In the genomic region with DNA sequence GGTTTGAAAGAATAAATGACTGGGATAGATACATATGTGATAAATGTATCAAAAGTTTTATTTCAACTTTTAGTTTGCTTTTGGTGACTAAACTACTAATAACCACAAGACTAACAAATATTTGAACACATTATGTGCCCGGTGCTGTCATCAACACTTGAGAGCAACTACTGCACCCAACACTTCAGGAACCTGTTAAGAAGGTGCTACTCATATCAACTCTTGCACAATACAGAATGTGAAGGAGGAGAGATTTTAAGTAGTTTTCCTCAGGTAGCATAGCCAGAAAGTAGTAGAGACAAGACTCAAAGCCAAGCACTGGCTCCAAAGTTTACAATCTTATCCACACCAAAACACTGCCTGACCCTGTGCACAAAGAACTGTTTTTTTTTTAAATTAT, we compare ENCODE assay signal across 24 mouse cellular contexts. TPM values are rescaled to one million over a fixed set of nuclear protein-coding genes. Genes with fewer than 3 reads are reported as not detected.
A peak's percentile ranks its signal among the peaks of the same experiment; 100 is the strongest.
DNase-seq lines count a peak whose midpoint lies in the region; ATAC-seq and TF ChIP-seq lines count a peak whose summit lies in the region.
"Had no signal": no experiment of that assay in that cellular context is flagged by ENCODE, and none has a peak within 500 bp of the region (broad histone marks: within the 10 kb centered on the region; RNA-seq: fewer than 3 reads in every experiment).

No protein-coding gene starts in this region.

- TF ChIP-seq EP300 in heart, adult 2 months (IDR thresholded peaks at IDR 0.05; ENCODE audit: insufficient read depth, low read depth, low read length) = no peak

- no peak overlapping the region for H3K9ac ChIP-seq in heart, adult 2 months (ENCODE audit: low read depth, low read length)
- H3K9ac ChIP-seq in lung, embryonic 16.5 days (ENCODE audit: low read length) = no peak overlapping the region
- H3K9ac ChIP-seq in midbrain, embryonic 15.5 days = no peak overlapping the region
- H3K9ac ChIP-seq: embryonic facial prominence, embryonic 13.5 days; embryonic facial prominence, embryonic 15.5 days; forebrain, embryonic 12.5 days had no signal

- no peak overlapping the region for H3K4me2 ChIP-seq in lung, embryonic 16.5 days (ENCODE audit: low read depth, low read length)
- H3K4me2 ChIP-seq in midbrain, embryonic 15.5 days = no peak overlapping the region
- H3K4me2 ChIP-seq: embryonic facial prominence, embryonic 13.5 days; embryonic facial prominence, embryonic 15.5 days; forebrain, embryonic 12.5 days had no signal

- intact Hi-C loops in heart, adult 2 months (cut with DNase I) = no loop called here
- intact Hi-C loops in heart, postnatal 14 days (cut with DNase I) = no loop called here

- peaks cover 75% of the 10 kb centered on the region for H3K36me3 ChIP-seq in heart, adult 2 months (ENCODE audit: control insufficient read depth, insufficient read depth, low read length)
- no peaks in the 10 kb centered on the region for H3K36me3 ChIP-seq in lung, embryonic 16.5 days (ENCODE audit: control insufficient read depth, insufficient read depth, low read length)
- H3K36me3 ChIP-seq in midbrain, embryonic 15.5 days (replicated peaks) = no peaks in the 10 kb centered on the region
- H3K36me3 ChIP-seq: embryonic facial prominence, embryonic 13.5 days; embryonic facial prominence, embryonic 15.5 days; forebrain, embryonic 10.5 days; forebrain, embryonic 12.5 days had no signal

- peak; percentile 48; the same call in 1 of the 2 replicates for ATAC-seq in lung, embryonic 16.5 days (ENCODE audit: low read depth)
- ATAC-seq in midbrain, embryonic 15.5 days (replicated peaks) = no peak
- ATAC-seq: forebrain, embryonic 14.5 days had no signal

- peak overlapping the region; percentile 82 for H3K27ac ChIP-seq in heart, adult 2 months
- H3K27ac ChIP-seq in lung, embryonic 16.5 days (ENCODE audit: low read length) = no peak overlapping the region
- no peak overlapping the region for H3K27ac ChIP-seq in midbrain, embryonic 15.5 days
- H3K27ac ChIP-seq: embryonic facial prominence, embryonic 13.5 days; embryonic facial prominence, embryonic 15.5 days; forebrain, embryonic 10.5 days; forebrain, embryonic 12.5 days had no signal

- DNase-seq in heart, adult 2 months = no peak
- no peak for DNase-seq in heart, postnatal 14 days
- no peak for DNase-seq in lung, postnatal 10 days
- DNase-seq in lung, postnatal 25 days (ENCODE audit: low spot score) = peak; percentile 59
- no peak for DNase-seq in lung, postnatal 4 days
- DNase-seq: adrenal gland, adult 2 months; adrenal gland, postnatal 10 days; adrenal gland, postnatal 25 days; cerebellum, adult 11 months; cerebellum, adult 18-20 months; cerebellum, adult 8-10 months; cerebellum, adult 9-11 months; cerebellum, postnatal 14 days; cerebellum, postnatal 36 days; embryo, embryonic 11 days had no signal

- TF ChIP-seq POLR2A in heart, adult 2 months (IDR thresholded peaks at IDR 0.05; ENCODE audit: insufficient read depth, low read depth, low read length) = no peak

- no peak for TF ChIP-seq CTCF in heart, adult 2 months (IDR thresholded peaks at IDR 0.05)

- H3K27me3 ChIP-seq in heart, adult 2 months (ENCODE audit: control insufficient read depth, insufficient read depth, low read length) = no peaks in the 10 kb centered on the region
- no peaks in the 10 kb centered on the region for H3K27me3 ChIP-seq in lung, embryonic 16.5 days (ENCODE audit: control insufficient read depth, insufficient read depth, low read depth, low read length)
- no peaks in the 10 kb centered on the region for H3K27me3 ChIP-seq in midbrain, embryonic 15.5 days (replicated peaks)
- H3K27me3 ChIP-seq: embryonic facial prominence, embryonic 13.5 days; embryonic facial prominence, embryonic 15.5 days; forebrain, embryonic 12.5 days had no signal

- H3K4me3 ChIP-seq in heart, adult 2 months = no peak overlapping the region
- no peak overlapping the region for H3K4me3 ChIP-seq in lung, embryonic 16.5 days (ENCODE audit: low read length)
- H3K4me3 ChIP-seq in midbrain, embryonic 15.5 days = no peak overlapping the region
- H3K4me3 ChIP-seq: embryonic facial prominence, embryonic 13.5 days; embryonic facial prominence, embryonic 15.5 days; erythroblast, embryonic 14.5 days; forebrain, embryonic 10.5 days; forebrain, embryonic 12.5 days had no signal

- no peaks in the 10 kb centered on the region for H3K9me3 ChIP-seq in lung, embryonic 16.5 days (ENCODE audit: control insufficient read depth, low read length)
- no peaks in the 10 kb centered on the region for H3K9me3 ChIP-seq in midbrain, embryonic 15.5 days
- H3K9me3 ChIP-seq: embryonic facial prominence, embryonic 13.5 days; embryonic facial prominence, embryonic 15.5 days; forebrain, embryonic 10.5 days; forebrain, embryonic 12.5 days had no signal

- 82% methylated on average over 1 of the region's 1 CpGs for WGBS in heart, adult 2 months
- whole genome bisulfite sequencing in lung, embryonic 16.5 days = 69% methylated on average over 1 of the region's 1 CpGs
- 98% methylated on average over 1 of the region's 1 CpGs for WGBS in midbrain, embryonic 15.5 days

- peaks cover 15% of the 10 kb centered on the region for H3K4me1 ChIP-seq in heart, adult 2 months (ENCODE audit: control insufficient read depth, insufficient read depth, low read length)
- H3K4me1 ChIP-seq in lung, embryonic 16.5 days (replicated peaks; ENCODE audit: control insufficient read depth, insufficient read depth, low read length) = peaks cover 13% of the 10 kb centered on the region
- peaks cover 14% of the 10 kb centered on the region for H3K4me1 ChIP-seq in midbrain, embryonic 15.5 days
- H3K4me1 ChIP-seq: embryonic facial prominence, embryonic 13.5 days; embryonic facial prominence, embryonic 15.5 days; forebrain, embryonic 10.5 days had no signal

- H3K79me2 ChIP-seq in heart, adult 2 months (replicated peaks; ENCODE audit: control insufficient read depth, insufficient read depth, low read length) = peaks cover 4% of the 10 kb centered on the region; the same call in 1 of the 2 replicates

RNA-seq across cellular contexts. Expression of a gene that starts 6.8 kb away (rescaled TPM):
- total RNA-seq in heart, adult 2 months (2021) = 10 to 100 TPM; 63.6 to 69.3 TPM
- 90.0 and 99.3 TPM in 2 replicates for polyA plus RNA-seq in heart, adult 2 months (2012; rRNA removed)
- total RNA-seq in heart, postnatal 14 days (2021) = 10 to 100 TPM; 62.9 to 68.0 TPM
- polyA plus RNA-seq in lung, embryonic 16.5 days (2015; fragmentation: Nextera tagmentation; extraction: Ambion mirVana) = 80.1 and 82.9 TPM in 2 replicates
- polyA plus RNA-seq in midbrain, embryonic 15.5 days (2015; fragmentation: Nextera tagmentation; extraction: Ambion mirVana) = 354 and 372 TPM in 2 replicates
- total RNA-seq: MEL had no signal
